In the genomic region with DNA sequence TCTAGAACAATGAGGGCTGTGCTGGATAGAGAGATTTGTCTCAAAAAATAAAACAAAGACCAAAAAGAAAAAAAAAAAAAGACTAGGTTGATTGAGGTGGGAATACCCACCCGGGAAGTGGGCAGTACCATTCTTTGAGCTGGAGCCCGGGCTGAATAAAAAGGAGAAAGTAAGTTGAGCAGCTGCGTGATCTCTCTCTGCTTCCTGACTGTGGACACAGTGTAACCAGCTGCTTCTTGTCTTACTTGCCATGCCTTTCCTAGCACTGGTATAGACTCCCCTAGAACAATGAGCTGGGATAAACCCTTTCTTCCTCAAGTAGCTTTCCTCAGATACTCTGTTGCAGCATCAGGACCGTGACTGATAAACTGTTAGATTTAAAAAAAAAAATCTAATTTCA, we compare ENCODE assay signal across 37 mouse cellular contexts. TPM values are rescaled to one million over a fixed set of nuclear protein-coding genes. Genes with fewer than 3 reads are reported as not detected.
"Had no signal": no experiment of that assay in that cellular context is flagged by ENCODE, and none has a peak within 500 bp of the region (broad histone marks: within the 10 kb centered on the region; RNA-seq: fewer than 3 reads in every experiment).

No protein-coding gene starts in this region.

- H3K9me3 ChIP-seq: embryonic facial prominence, embryonic 10.5 days; embryonic facial prominence, embryonic 12.5 days; embryonic facial prominence, embryonic 13.5 days; embryonic facial prominence, embryonic 15.5 days; forebrain, embryonic 10.5 days; forebrain, embryonic 12.5 days; forebrain, embryonic 13.5 days; forebrain, embryonic 15.5 days had no signal

- H3K27me3 ChIP-seq: embryonic facial prominence, embryonic 12.5 days; embryonic facial prominence, embryonic 13.5 days; embryonic facial prominence, embryonic 15.5 days; forebrain, embryonic 12.5 days; forebrain, embryonic 13.5 days; forebrain, embryonic 15.5 days had no signal

- H3K4me1 ChIP-seq: embryonic facial prominence, embryonic 10.5 days; embryonic facial prominence, embryonic 12.5 days; embryonic facial prominence, embryonic 13.5 days; embryonic facial prominence, embryonic 15.5 days; forebrain, embryonic 10.5 days; forebrain, embryonic 12.5 days; forebrain, embryonic 13.5 days; forebrain, embryonic 15.5 days had no signal

- H3K4me2 ChIP-seq: embryonic facial prominence, embryonic 12.5 days; embryonic facial prominence, embryonic 13.5 days; embryonic facial prominence, embryonic 15.5 days; forebrain, embryonic 12.5 days; forebrain, embryonic 13.5 days; forebrain, embryonic 15.5 days had no signal

- H3K36me3 ChIP-seq: embryonic facial prominence, embryonic 10.5 days; embryonic facial prominence, embryonic 12.5 days; embryonic facial prominence, embryonic 13.5 days; embryonic facial prominence, embryonic 15.5 days; forebrain, embryonic 10.5 days; forebrain, embryonic 12.5 days; forebrain, embryonic 15.5 days had no signal

- DNase-seq: cerebellum, adult 8-10 months; cerebellum, adult 9-10 months; cerebellum, adult 9-11 months; cerebellum, postnatal 10 days; cerebellum, postnatal 14 days; cerebellum, postnatal 25 days; cerebellum, postnatal 36 days; embryo, embryonic 11 days; forebrain, postnatal 0 days; gastrocnemius, adult 2 months; gastrocnemius, postnatal 10 days; gastrocnemius, postnatal 14 days; gastrocnemius, postnatal 25 days; gastrocnemius, postnatal 36 days; heart, adult 18-20 months; heart, adult 2 months had no signal

- H3K27ac ChIP-seq: embryonic facial prominence, embryonic 10.5 days; embryonic facial prominence, embryonic 12.5 days; embryonic facial prominence, embryonic 13.5 days; embryonic facial prominence, embryonic 15.5 days; forebrain, embryonic 10.5 days; forebrain, embryonic 12.5 days; forebrain, embryonic 13.5 days; forebrain, embryonic 15.5 days; gastrocnemius, adult 2 months; heart, adult 2 months had no signal

- H3K4me3 ChIP-seq: embryonic facial prominence, embryonic 10.5 days; embryonic facial prominence, embryonic 12.5 days; embryonic facial prominence, embryonic 13.5 days; embryonic facial prominence, embryonic 15.5 days; erythroblast, embryonic 14.5 days; forebrain, embryonic 10.5 days; forebrain, embryonic 12.5 days; forebrain, embryonic 13.5 days; forebrain, embryonic 15.5 days; gastrocnemius, adult 2 months; heart, adult 2 months had no signal

- H3K9ac ChIP-seq: embryonic facial prominence, embryonic 12.5 days; embryonic facial prominence, embryonic 13.5 days; embryonic facial prominence, embryonic 15.5 days; forebrain, embryonic 12.5 days; forebrain, embryonic 13.5 days; forebrain, embryonic 15.5 days; forebrain, postnatal 0 days had no signal

RNA-seq across cellular contexts. Expression of gene Slc36a3, which starts 10.0 kb away (rescaled TPM):
- total RNA-seq: common myeloid progenitor, adult 5-6 weeks; forebrain, postnatal 0 days; gastrocnemius, adult 18-20 months; gastrocnemius, adult 2 months; gastrocnemius, adult 8-10 months; gastrocnemius, postnatal 10 days; gastrocnemius, postnatal 14 days; gastrocnemius, postnatal 25 days; gastrocnemius, postnatal 36 days; gastrocnemius, postnatal 4 days; granulocyte monocyte progenitor cell, adult 5-6 weeks; heart, adult 18-20 months; heart, adult 2 months had no signal
- polyA plus RNA-seq: cortical plate, adult 2 months; embryonic facial prominence, embryonic 10.5 days; embryonic facial prominence, embryonic 11.5 days; embryonic facial prominence, embryonic 12.5 days; embryonic facial prominence, embryonic 13.5 days; embryonic facial prominence, embryonic 14.5 days; embryonic facial prominence, embryonic 15.5 days; erythroblast, embryonic 14.5 days; forebrain, embryonic 10.5 days; forebrain, embryonic 11.5 days; forebrain, embryonic 12.5 days; forebrain, embryonic 13.5 days; forebrain, embryonic 14.5 days; forebrain, embryonic 15.5 days; forebrain, embryonic 16.5 days; forebrain, postnatal 0 days; frontal cortex, adult 2 months; heart, adult 2 months had no signal

RNA-seq across cellular contexts. Expression of gene Slc36a2, which starts 43.4 kb away (rescaled TPM):
- polyA plus RNA-seq: forebrain, embryonic 11.5 days; forebrain, embryonic 12.5 days; forebrain, embryonic 15.5 days had no signal
